Mouse (Mus musculus) cortical plate, adult 2 months (tissue): ENCODE measurements around the gene Dnah2.

Experiments used
- CTCF ChIP-seq: fragments of 200-500 bp; IDR thresholded peaks from 2 replicates; pipeline ENCODE4 v1.5.1; 2011; ENCODE audit warnings: mild to moderate bottlenecking, control low read depth, low read length; ENCODE audit not compliant: insufficient read depth; ENCODE audit errors: extremely low read depth
- POLR2A ChIP-seq: fragments of 200-500 bp; IDR thresholded peaks from 2 replicates; pipeline ENCODE4 v1.6.1; 2011; ENCODE audit warnings: mild to moderate bottlenecking, low read length, control low read depth; ENCODE audit not compliant: insufficient read depth; ENCODE audit errors: extremely low read depth

DNA sequence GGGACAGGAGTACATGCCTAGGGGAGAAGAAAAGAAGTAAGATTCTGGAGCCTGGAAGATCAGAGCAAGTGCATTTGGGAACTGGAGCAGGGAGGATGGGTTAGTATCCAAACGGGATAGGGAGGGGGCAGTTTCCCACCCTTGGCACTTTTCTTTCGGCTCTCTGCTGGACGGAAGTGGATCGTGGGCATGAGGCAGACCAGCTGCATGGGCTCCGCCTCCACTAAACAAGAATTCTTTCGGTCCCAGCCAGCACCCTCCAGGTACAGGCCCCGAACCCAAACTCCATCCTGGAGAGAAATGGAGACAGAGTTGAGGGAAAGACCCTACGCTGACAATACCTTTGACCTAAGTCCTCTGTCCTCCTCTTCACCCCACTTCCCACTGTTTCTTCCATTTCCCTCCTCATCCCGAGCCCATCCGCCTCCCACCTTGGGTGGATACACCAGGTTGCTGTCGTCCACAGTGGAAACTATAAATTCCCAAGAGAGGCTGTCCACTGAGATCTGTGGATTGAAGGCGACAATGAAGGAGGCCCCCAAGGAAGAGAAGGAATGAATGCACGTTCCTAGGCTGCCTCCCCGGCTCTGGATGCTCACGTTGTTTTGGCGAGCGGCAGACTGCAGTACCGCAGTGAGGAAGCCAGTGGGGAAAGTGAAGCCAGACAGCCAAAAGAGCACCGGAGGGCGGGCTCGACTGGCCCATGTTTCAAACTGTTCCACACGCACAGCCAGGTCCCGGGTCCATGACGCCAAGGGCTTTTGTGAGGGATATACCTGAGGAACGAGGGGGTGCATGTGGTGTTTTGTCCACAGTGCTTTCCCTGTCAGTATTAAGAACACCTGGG is 127.6 kb downstream of the Dnah2 start:
- TF ChIP-seq CTCF (no peak), POLR2A (no peak)
